ENCODE assay signal across 36 mouse cellular contexts in the genomic region with DNA sequence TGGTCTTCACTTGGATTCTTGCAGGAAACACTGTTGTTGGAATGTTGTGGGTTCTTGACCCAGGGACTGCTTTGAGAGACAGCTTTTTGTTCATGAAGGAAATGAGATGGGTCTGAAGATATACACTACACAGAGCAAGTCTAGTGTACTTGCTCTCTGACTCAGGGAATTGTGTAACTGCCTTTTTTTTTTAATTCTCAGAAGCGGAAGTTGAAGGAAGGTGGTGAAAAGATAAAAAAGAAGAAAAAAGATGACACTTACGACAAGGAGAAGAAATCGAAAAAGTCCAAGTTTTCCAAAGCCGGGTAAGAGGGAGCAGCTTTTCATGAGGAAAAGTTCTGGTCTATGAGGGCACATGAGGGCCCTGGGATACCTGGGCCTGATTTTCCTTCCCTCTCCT. TPM values are rescaled to one million over a fixed set of nuclear protein-coding genes. Genes with fewer than 3 reads are reported as not detected.
"Had no signal": no experiment of that assay in that cellular context is flagged by ENCODE, and none has a peak within 500 bp of the region (broad histone marks: within the 10 kb centered on the region; RNA-seq: fewer than 3 reads in every experiment).

No protein-coding gene starts in this region.

- H3K9ac ChIP-seq: heart, embryonic 13.5 days; heart, embryonic 15.5 days; hindbrain, embryonic 12.5 days; hindbrain, embryonic 14.5 days; kidney, embryonic 15.5 days; limb, embryonic 13.5 days; limb, embryonic 15.5 days; liver, embryonic 12.5 days; liver, embryonic 14.5 days had no signal

- ATAC-seq: hindbrain, embryonic 16.5 days; intestine, embryonic 16.5 days; liver, embryonic 12.5 days had no signal

- H3K4me3 ChIP-seq: gastrocnemius, adult 2 months; heart, adult 2 months; heart, embryonic 13.5 days; heart, embryonic 15.5 days; hindbrain, embryonic 12.5 days; kidney, embryonic 15.5 days; limb, embryonic 13.5 days; limb, embryonic 15.5 days; liver, embryonic 12.5 days had no signal

- H3K27me3 ChIP-seq: heart, embryonic 13.5 days; heart, embryonic 15.5 days; hindbrain, embryonic 12.5 days; kidney, embryonic 15.5 days; limb, embryonic 13.5 days; limb, embryonic 15.5 days; liver, embryonic 12.5 days had no signal

- H3K27ac ChIP-seq: gastrocnemius, adult 2 months; heart, adult 2 months; heart, embryonic 13.5 days; heart, embryonic 15.5 days; hindbrain, embryonic 12.5 days; hindbrain, embryonic 14.5 days; kidney, embryonic 15.5 days; kidney, postnatal 0 days; limb, embryonic 13.5 days; limb, embryonic 15.5 days; liver, embryonic 12.5 days; liver, embryonic 14.5 days had no signal

- H3K4me1 ChIP-seq: heart, embryonic 13.5 days; heart, embryonic 15.5 days; hindbrain, embryonic 12.5 days; kidney, embryonic 15.5 days; limb, embryonic 13.5 days; limb, embryonic 15.5 days; liver, embryonic 12.5 days had no signal

- DNase-seq: gastrocnemius, adult 2 months; gastrocnemius, postnatal 10 days; gastrocnemius, postnatal 25 days; heart, adult 11 months; heart, adult 2 months; heart, postnatal 14 days; heart, postnatal 36 days; kidney, adult 11 months; kidney, adult 2 months; kidney, adult 9 months; kidney, postnatal 14 days; kidney, postnatal 36 days; layer of hippocampus, adult 9-11 months; layer of hippocampus, postnatal 36 days; left cerebral cortex, postnatal 4 days had no signal

- H3K9me3 ChIP-seq: heart, embryonic 13.5 days; heart, embryonic 15.5 days; hindbrain, embryonic 12.5 days; kidney, embryonic 15.5 days; limb, embryonic 13.5 days; limb, embryonic 15.5 days; liver, embryonic 12.5 days had no signal

RNA-seq across cellular contexts. Expression of gene Smim22, which starts 56.4 kb away (rescaled TPM):
- total RNA-seq: gastrocnemius, adult 2 months; gastrocnemius, postnatal 10 days; gastrocnemius, postnatal 25 days; gastrocnemius, postnatal 4 days; heart, adult 2 months; heart, postnatal 14 days; heart, postnatal 36 days; hematopoietic stem cell, adult 5-6 weeks; layer of hippocampus, adult 18-20 months; layer of hippocampus, adult 8-10 months; layer of hippocampus, postnatal 14 days; layer of hippocampus, postnatal 36 days; left cerebral cortex, adult 18-20 months; left cerebral cortex, adult 8-10 months; left cerebral cortex, postnatal 10 days; left cerebral cortex, postnatal 25 days; left cerebral cortex, postnatal 4 days had no signal
